Mouse (Mus musculus) splenic B cell, adult 2 months (primary cell): Measurements from ENCODE around the gene Adgrb3.
"Not testable (repeated sequence)": the region's sequence is repeated elsewhere in the genome, so short reads cannot be mapped to it uniquely, and the experiment has no call there.

ENCODE experiments used
- DNase-seq: peaks from one replicate; pipeline ENCODE4 v3.0.0-alpha.2; 2011; ENCODE audit warnings: low read depth, low spot score
- H3K27me3 ChIP-seq: 2 replicates; pipeline ENCODE4 v1.6.1; 2012; ENCODE audit warnings: mild to moderate bottlenecking, low read length, moderate library complexity, mixed read lengths; ENCODE audit not compliant: control insufficient read depth, poor library complexity, insufficient read depth, severe bottlenecking
- H3K36me3 ChIP-seq: 2 replicates; pipeline ENCODE4 v1.6.1; 2012; ENCODE audit warnings: mild to moderate bottlenecking, low read length, moderate library complexity, mixed read lengths; ENCODE audit not compliant: control insufficient read depth, poor library complexity, insufficient read depth, severe bottlenecking

The Adgrb3 gene

GRCm38 (mm10) chr1:25504313-25504712 is 325.2 kb downstream of the Adgrb3 start:
- Histone ChIP-seq H3K27me3 (no peaks in the 10 kb centered on the region), H3K36me3 (no peaks in the 10 kb centered on the region)
- no peak for DNase-seq

- no peaks in the 10 kb centered on the region for H3K27me3 ChIP-seq
- H3K36me3 ChIP-seq, result no peaks in the 10 kb centered on the region
- no peak for DNase-seq
These were observed 326.0 kb downstream of the Adgrb3 start for GRCm38 (mm10) chr1:25503524-25503923.

- H3K36me3 ChIP-seq, result no peaks in the 10 kb centered on the region
- DNase-seq, result no peak
- H3K27me3 ChIP-seq, result no peaks in the 10 kb centered on the region
These were observed 334.1 kb downstream of the Adgrb3 start for GRCm38 (mm10) chr1:25495202-25495914.

GRCm38 (mm10) chr1:25491503-25491902 is 338.0 kb downstream of the Adgrb3 start:
- H3K27me3 ChIP-seq, result no peaks in the 10 kb centered on the region
- DNase-seq, result no peak
- no peaks in the 10 kb centered on the region for H3K36me3 ChIP-seq

DNA sequence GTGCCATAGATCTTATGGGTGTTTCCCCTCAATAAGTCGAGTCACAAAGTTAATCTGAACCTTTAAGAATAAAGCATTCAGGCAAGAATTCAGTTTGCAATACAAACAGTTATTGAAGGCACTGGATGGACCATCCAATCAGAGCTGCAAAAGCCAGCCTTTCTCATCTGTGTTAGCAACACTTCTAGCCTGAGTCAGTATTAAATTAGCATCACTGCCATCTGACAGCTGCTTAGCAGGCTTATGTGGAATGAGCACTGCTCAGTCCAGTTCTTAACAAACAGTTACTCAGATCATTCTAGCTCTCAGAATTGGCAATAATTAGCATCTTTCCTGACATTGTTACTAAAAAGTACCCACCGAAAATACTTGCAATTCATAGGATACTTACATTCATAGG is 339.3 kb downstream of the Adgrb3 start:
- no peak for DNase-seq
- Histone ChIP-seq H3K27me3 (no peaks in the 10 kb centered on the region), H3K36me3 (no peaks in the 10 kb centered on the region)

DNA sequence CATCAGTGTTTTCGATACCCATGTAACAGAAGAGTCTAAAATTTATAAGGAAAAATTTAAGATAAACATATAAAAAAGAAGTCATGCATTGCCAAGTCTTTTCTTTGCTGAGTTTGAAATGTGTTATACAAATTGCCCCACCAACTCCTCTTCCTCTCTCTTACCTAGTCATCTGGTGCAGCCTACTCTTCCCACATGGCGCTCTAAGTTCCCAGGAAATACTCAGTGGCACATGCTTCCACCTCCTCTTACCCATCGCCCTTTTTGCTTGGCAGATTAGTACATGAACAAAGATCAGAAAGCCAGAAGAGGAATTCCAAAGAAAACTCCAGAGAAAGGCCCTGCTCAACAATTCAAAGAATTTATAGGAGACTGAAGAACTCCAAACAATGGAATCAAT is 353.8 kb downstream of the Adgrb3 start:
- no peaks in the 10 kb centered on the region for H3K27me3 ChIP-seq
- no peak for DNase-seq
- no peaks in the 10 kb centered on the region for H3K36me3 ChIP-seq

DNA sequence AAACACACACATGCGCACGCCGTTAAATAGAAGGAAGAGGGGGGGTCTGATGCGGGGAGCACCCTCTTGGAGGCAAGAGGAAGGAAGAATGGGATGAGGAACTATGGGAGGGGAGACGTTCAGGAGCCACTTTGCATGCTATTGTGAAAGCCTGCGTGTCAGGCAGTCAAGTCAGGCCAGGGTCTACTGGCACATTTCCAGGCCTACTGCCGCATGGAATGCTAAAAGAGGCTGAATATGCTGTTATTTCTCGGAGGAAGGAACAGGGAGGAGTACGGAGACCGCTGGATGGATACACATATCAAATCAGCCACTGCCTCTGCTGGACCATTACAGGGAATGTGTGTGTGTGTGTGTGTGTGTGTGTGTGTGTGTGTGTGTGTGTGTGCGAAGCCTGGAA is 355.0 kb downstream of the Adgrb3 start:
- no peak for DNase-seq
- no peaks in the 10 kb centered on the region for H3K27me3 ChIP-seq
- no peaks in the 10 kb centered on the region for H3K36me3 ChIP-seq

GRCm38 (mm10) chr1:25471612-25472011 is 357.9 kb downstream of the Adgrb3 start:
- not testable (repeated sequence) for H3K36me3 ChIP-seq, DNase-seq, H3K27me3 ChIP-seq

DNA sequence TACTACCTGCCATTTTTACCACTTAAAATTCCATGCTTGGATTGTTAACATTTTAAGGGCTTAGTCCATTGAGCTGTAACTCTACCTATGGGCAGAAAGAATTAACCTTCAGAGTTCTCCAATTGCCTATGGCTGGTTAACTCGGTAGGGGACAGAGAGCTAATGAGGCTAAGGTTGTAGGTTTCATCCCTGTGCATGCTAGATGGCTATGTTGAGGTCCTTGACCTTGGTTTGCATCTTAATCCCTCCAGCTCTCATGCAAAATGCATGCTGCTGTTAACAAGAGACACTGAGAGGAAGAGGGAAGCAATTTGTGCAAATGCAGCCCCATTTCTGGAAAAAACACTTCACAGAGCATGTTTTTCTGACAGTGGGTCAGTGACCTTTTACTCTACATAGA is 366.9 kb downstream of the Adgrb3 start:
- Histone ChIP-seq H3K36me3 (no peaks in the 10 kb centered on the region), H3K27me3 (no peaks in the 10 kb centered on the region)
- DNase-seq, result no peak

- DNase-seq, result no peak
- H3K27me3 ChIP-seq, result no peaks in the 10 kb centered on the region
- H3K36me3 ChIP-seq, result no peaks in the 10 kb centered on the region
These were observed 394.0 kb downstream of the Adgrb3 start for GRCm38 (mm10) chr1:25435506-25435905.

- no peaks in the 10 kb centered on the region for H3K27me3 ChIP-seq
- H3K36me3 ChIP-seq, result no peaks in the 10 kb centered on the region
- no peak for DNase-seq
These were observed 399.2 kb downstream of the Adgrb3 start for GRCm38 (mm10) chr1:25430219-25430862.

- Histone ChIP-seq H3K27me3 (no peaks in the 10 kb centered on the region), H3K36me3 (no peaks in the 10 kb centered on the region)
- DNase-seq, result no peak
These were observed 408.8 kb downstream of the Adgrb3 start for GRCm38 (mm10) chr1:25420701-25421100.

DNA sequence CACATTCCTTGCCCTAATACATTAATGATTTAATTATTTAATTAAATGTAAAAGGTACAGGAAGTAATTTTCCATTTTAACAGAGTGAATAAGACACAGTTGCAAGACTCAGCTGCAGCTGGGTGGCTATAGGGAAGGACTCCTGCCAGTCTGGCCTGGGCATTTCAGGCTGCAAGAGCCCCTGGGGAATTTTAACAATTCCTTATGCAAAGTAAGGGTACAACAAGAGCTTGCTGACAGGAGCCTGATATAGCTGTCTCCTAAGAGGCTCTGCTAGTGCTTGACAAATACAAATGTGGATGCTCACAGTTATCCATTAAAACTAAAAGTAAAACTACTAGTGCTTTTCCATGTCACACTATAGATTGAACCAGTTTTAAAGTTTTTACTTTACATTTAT is 410.1 kb downstream of the Adgrb3 start:
- Histone ChIP-seq H3K27me3 (no peaks in the 10 kb centered on the region), H3K36me3 (no peaks in the 10 kb centered on the region)
- no peak for DNase-seq

- H3K36me3 ChIP-seq, result no peaks in the 10 kb centered on the region
- no peak for DNase-seq
- no peaks in the 10 kb centered on the region for H3K27me3 ChIP-seq
These were observed 414.4 kb downstream of the Adgrb3 start for GRCm38 (mm10) chr1:25415084-25415483.

DNA sequence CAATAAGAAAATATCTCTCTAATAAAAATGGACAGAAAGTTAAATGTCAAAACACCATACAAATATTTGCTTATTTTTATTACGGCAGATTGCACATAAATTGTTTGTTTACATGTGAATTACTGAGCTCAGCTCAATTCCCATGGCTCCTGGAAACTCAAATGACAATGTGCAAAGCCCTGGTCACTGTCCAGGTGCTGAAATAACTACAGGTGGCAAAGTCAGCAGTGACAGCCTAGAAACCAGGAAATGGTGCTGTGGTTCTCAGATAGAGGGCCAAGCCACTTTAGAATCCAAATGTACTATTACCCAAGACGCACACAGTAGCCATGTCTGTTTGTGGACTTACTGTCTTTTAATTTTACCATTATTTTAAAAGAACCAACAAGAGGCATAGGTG is 465.3 kb downstream of the Adgrb3 start:
- no peak for DNase-seq
- Histone ChIP-seq H3K36me3 (no peaks in the 10 kb centered on the region), H3K27me3 (no peaks in the 10 kb centered on the region)

GRCm38 (mm10) chr1:25358554-25358953 is 471.0 kb downstream of the Adgrb3 start:
- Histone ChIP-seq H3K27me3 (no peaks in the 10 kb centered on the region), H3K36me3 (no peaks in the 10 kb centered on the region)
- DNase-seq, result no peak
